Mouse (Mus musculus) heart, embryonic 14.5 days (tissue): Measurements from ENCODE around the gene Anks1. TPM values are rescaled to one million over a fixed set of nuclear protein-coding genes. Genes with fewer than 3 reads are reported as not detected.

Experiments used
- ATAC-seq: fragments of 200-750 bp; cut with Nextera tagmentation; 2 replicates; pipeline ENCODE4 v1.8.0; 2017; ENCODE audit warnings: low read depth, moderate TSS enrichment; ENCODE audit not compliant: insufficient number of reproducible peaks, insufficient read depth, low FRiP score
- H3K27ac ChIP-seq, 2 experiments: fragments of 200-500 bp in 1 of 2; fragments of 300-500 bp in 1 of 2; sonication (generic) in 1 of 2; replicated peaks in 1 of 2; 2 replicates each; pipeline ENCODE4 v1.5.1; 2012 to 2014; ENCODE audit warnings: low read depth in 2 of 2, low read length in 2 of 2, control low read depth in 1 of 2, mild to moderate bottlenecking in 1 of 2, mixed read lengths in 1 of 2; ENCODE audit not compliant: control insufficient read depth in 1 of 2, insufficient read depth in 1 of 2
- H3K27me3 ChIP-seq: fragments of 300-500 bp; sonication (generic); 2 replicates; pipeline ENCODE4 v1.6.1; 2014; ENCODE audit warnings: mild to moderate bottlenecking, low read length, control low read depth; ENCODE audit not compliant: control insufficient read depth, insufficient read depth
- H3K36me3 ChIP-seq: fragments of 300-500 bp; sonication (generic); 2 replicates; pipeline ENCODE4 v1.6.1; 2014; ENCODE audit warnings: mild to moderate bottlenecking, control low read depth, low read length, mixed read lengths; ENCODE audit not compliant: control insufficient read depth, insufficient read depth
- H3K4me1 ChIP-seq, 2 experiments: fragments of 200-500 bp in 1 of 2; fragments of 300-500 bp in 1 of 2; sonication (generic) in 1 of 2; 2 replicates each; pipeline ENCODE4 v1.6.1; 2012 to 2014; ENCODE audit warnings: low read length in 2 of 2, control low read depth in 1 of 2, mixed read lengths in 1 of 2; ENCODE audit not compliant: control insufficient read depth in 2 of 2, insufficient read depth in 2 of 2
- H3K4me2 ChIP-seq: fragments of 300-500 bp; sonication (generic); 2 replicates; pipeline ENCODE4 v1.6.1; 2014; ENCODE audit warnings: mild to moderate bottlenecking, low read length
- H3K4me3 ChIP-seq, 2 experiments: fragments of 200-500 bp in 1 of 2; fragments of 300-500 bp in 1 of 2; sonication (generic) in 1 of 2; 2 replicates each; pipeline ENCODE4 v1.5.1; 2012 to 2014; ENCODE audit warnings: low read length in 2 of 2, mild to moderate bottlenecking in 2 of 2, control low read depth in 1 of 2, low read depth in 1 of 2, moderate library complexity in 1 of 2; ENCODE audit not compliant: control insufficient read depth in 1 of 2, insufficient read depth in 1 of 2
- H3K9ac ChIP-seq: fragments of 300-500 bp; sonication (generic); 2 replicates; pipeline ENCODE4 v1.6.1; 2014; ENCODE audit warnings: mild to moderate bottlenecking, low read length
- H3K9me3 ChIP-seq: fragments of 300-500 bp; sonication (generic); 2 replicates; pipeline ENCODE4 v1.6.1; 2016; ENCODE audit warnings: low read length, control low read depth; ENCODE audit not compliant: control insufficient read depth
- WGBS: fragments of 180-500 bp; shearing (Covaris S2); extraction: QIAGEN DNeasy Blood & Tissue Kit; methylation state at CpG from one replicate; pipeline ENCODE4 v1.1.7; 2014; 5-methylcytosine and 5-hydroxymethylcytosine counted together
- polyA plus RNA-seq: library from polyadenylated mRNA; unstranded; fragments of >200 nt; fragmentation: Nextera tagmentation; extraction: Ambion mirVana; gene quantifications from 2 replicates; pipeline ENCODE4 v1.2.1, GENCODE M21; 2014

Gene Anks1
- polyA plus RNA-seq, 1 experiment from 2014 or later: 11.8 TPM

- H3K9ac ChIP-seq: no peak overlapping the region; the same call in 1 of the 2 replicates
- 64% methylated on average over 5 of the region's 5 CpGs for WGBS
- peaks cover 36 to 59% of the 10 kb centered on the region in 2 experiments for H3K4me1 ChIP-seq
- H3K36me3 ChIP-seq: no peaks in the 10 kb centered on the region
- no peak overlapping the region for H3K4me2 ChIP-seq
- H3K4me3 ChIP-seq: no peak overlapping the region
- H3K27me3 ChIP-seq: no peaks in the 10 kb centered on the region
- H3K9me3 ChIP-seq: no peaks in the 10 kb centered on the region
- no peak overlapping the region for H3K27ac ChIP-seq
- no peak for ATAC-seq
Measured at GRCm38 (mm10) chr17:27941178-27941577, 32.1 kb downstream of the Anks1 start.

GRCm38 (mm10) chr17:27941698-27942097 is 32.6 kb downstream of the Anks1 start:
- Histone ChIP-seq H3K27me3 (no peaks in the 10 kb centered on the region), H3K4me1 (peaks cover 39 to 62% of the 10 kb centered on the region in 2 experiments), H3K27ac (no peak overlapping the region), H3K9ac (no peak overlapping the region), H3K9me3 (no peaks in the 10 kb centered on the region), H3K4me3 (no peak overlapping the region), H3K36me3 (no peaks in the 10 kb centered on the region), H3K4me2 (no peak overlapping the region)
- ATAC-seq: no peak
- 71% methylated on average over 2 of the region's 2 CpGs for WGBS

GRCm38 (mm10) chr17:27942131-27942530 is 33.0 kb downstream of the Anks1 start:
- Histone ChIP-seq H3K4me3 (no peak overlapping the region), H3K4me2 (no peak overlapping the region), H3K27me3 (no peaks in the 10 kb centered on the region), H3K36me3 (no peaks in the 10 kb centered on the region), H3K9ac (no peak overlapping the region), H3K27ac (no peak overlapping the region), H3K4me1 (peaks cover 39 to 61% of the 10 kb centered on the region in 2 experiments), H3K9me3 (no peaks in the 10 kb centered on the region)
- 91% methylated on average over 4 of the region's 4 CpGs for WGBS
- ATAC-seq: no peak

GRCm38 (mm10) chr17:27945546-27946216 is 36.6 kb downstream of the Anks1 start:
- Histone ChIP-seq H3K9ac (peak overlapping the region; percentile 50; the same call in 1 of the 2 replicates), H3K4me2 (0 out of 2 replicates have a peak overlapping the region, but pooled peaks have one; percentile 13), H3K4me1 (peaks cover 15 to 32% of the 10 kb centered on the region in 2 experiments), H3K27ac (peak overlapping the region; percentile 66 to 71), H3K4me3 (no peak overlapping the region), H3K27me3 (no peaks in the 10 kb centered on the region), H3K36me3 (no peaks in the 10 kb centered on the region), H3K9me3 (no peaks in the 10 kb centered on the region)
- peak; percentile 58 for ATAC-seq
- 39% methylated on average over 6 of the region's 6 CpGs for WGBS

GRCm38 (mm10) chr17:27946371-27946770 is 37.3 kb downstream of the Anks1 start:
- H3K9me3 ChIP-seq: no peaks in the 10 kb centered on the region
- H3K4me1 ChIP-seq: peaks cover 12 to 27% of the 10 kb centered on the region in 2 experiments
- H3K4me2 ChIP-seq: no peak overlapping the region
- H3K4me3 ChIP-seq: no peak overlapping the region
- H3K36me3 ChIP-seq: no peaks in the 10 kb centered on the region
- H3K9ac ChIP-seq: no peak overlapping the region
- peak overlapping the region; percentile 42 to 71 for H3K27ac ChIP-seq
- ATAC-seq: no peak
- WGBS: 75% methylated on average over 8 of the region's 8 CpGs
- no peaks in the 10 kb centered on the region for H3K27me3 ChIP-seq

GRCm38 (mm10) chr17:27947155-27947554 is 38.0 kb downstream of the Anks1 start:
- no peak overlapping the region for H3K4me2 ChIP-seq
- 74% methylated on average over 2 of the region's 2 CpGs for WGBS
- ATAC-seq: no peak
- H3K36me3 ChIP-seq: no peaks in the 10 kb centered on the region
- no peaks in the 10 kb centered on the region for H3K27me3 ChIP-seq
- H3K9ac ChIP-seq: no peak overlapping the region
- no peak overlapping the region for H3K4me3 ChIP-seq
- H3K9me3 ChIP-seq: no peaks in the 10 kb centered on the region
- no peak overlapping the region for H3K27ac ChIP-seq
- peaks cover 12 to 22% of the 10 kb centered on the region in 2 experiments for H3K4me1 ChIP-seq

GRCm38 (mm10) chr17:27953136-27953535 is 44.0 kb downstream of the Anks1 start:
- 74% methylated on average over 6 of the region's 6 CpGs for WGBS
- no peaks in the 10 kb centered on the region for H3K9me3 ChIP-seq

More at GRCm38 (mm10) chr17:27953136-27953535, 44.0 kb downstream of the Anks1 start:
- Histone ChIP-seq H3K36me3 (no peaks in the 10 kb centered on the region), H3K4me1 (peaks cover 3 to 9% of the 10 kb centered on the region in 2 experiments; a peak in 2 of 4 replicates), H3K27ac (no peak overlapping the region), H3K4me2 (no peak overlapping the region), H3K4me3 (no peak overlapping the region), H3K9ac (no peak overlapping the region), H3K27me3 (no peaks in the 10 kb centered on the region)
- ATAC-seq: no peak
